Mouse (Mus musculus): Measurements from ENCODE around the gene Sema5b.

Sema5b gene

DNA sequence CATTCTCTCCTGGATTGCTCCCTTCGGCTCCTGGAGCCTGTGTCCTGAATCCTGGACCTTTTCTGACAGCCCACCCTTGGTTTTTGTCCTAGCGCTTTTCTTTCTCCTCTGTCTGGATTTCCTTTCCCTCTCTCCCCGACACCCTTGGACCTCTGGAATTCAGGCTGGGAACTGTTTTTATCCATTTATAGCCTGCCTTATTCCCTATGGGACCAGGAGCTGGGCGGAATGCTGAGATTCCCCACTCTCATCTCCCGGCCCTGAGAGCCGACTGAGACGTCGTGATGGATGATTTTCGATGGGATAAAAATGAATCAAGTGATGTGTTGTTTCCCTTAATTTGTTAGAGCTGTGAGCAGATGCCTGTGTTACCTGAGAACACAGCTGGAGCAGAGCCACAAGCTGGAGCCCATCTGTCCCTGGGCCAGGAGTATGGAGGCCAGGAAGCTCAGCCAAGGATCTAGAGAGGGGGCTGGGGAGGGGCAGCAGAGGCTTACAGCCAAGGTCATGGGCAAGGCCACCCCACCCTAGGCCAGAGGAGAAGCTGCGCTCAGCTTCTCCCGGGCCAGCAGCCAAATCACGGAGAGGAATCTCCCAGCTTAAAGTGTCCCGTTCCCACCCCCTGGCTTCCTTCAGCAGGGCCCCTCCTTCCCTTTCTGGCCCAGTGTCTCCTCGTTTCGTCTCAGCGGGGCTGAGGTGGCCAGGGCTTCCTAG is 89.7 kb downstream of the Sema5b start:
- no peak for DNase-seq (ENCODE audit: low spot score)

DNA sequence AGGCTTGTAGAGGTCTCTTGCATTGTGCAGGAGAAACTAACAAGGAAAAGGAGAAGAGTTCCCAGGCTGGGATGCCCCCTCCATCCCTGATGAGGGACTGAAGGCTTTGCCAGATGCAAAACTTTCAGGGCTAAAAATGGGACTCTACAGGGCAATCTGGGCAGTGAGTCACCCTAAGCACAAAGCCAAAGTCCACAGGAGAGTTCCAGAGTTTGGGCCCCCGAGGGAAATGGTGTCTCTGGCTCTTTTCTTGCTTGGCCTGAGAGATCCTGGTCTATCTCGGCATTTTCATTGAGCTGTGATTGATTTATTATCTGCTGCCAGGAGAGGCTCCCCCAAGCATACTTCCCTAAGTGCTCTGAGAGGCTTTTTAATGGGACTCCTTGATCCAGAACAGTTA is 92.1 kb downstream of the Sema5b start:
- DNase-seq (ENCODE audit: low spot score): peak; percentile 27

DNA sequence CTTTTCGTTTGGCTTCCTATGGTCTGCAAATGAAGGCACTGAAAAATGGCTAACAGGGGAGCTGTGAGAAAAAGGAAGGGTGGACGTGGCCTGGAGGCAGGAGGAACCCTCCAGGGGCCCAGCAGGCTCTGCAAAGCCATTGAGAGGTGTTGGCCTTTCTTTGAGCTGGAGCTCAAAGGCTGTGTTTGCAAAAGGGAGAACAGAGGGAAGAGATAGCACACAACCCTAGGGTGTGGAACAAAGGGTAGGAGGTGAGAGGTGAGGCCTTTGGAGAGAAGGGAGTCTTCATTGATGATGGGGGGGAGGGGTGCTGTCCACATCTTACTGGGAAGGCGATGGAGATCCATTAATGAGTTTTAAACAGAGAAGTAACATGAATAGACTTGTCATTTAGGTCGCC is 94.0 kb downstream of the Sema5b start:
- DNase-seq (ENCODE audit: low spot score): no peak

DNA sequence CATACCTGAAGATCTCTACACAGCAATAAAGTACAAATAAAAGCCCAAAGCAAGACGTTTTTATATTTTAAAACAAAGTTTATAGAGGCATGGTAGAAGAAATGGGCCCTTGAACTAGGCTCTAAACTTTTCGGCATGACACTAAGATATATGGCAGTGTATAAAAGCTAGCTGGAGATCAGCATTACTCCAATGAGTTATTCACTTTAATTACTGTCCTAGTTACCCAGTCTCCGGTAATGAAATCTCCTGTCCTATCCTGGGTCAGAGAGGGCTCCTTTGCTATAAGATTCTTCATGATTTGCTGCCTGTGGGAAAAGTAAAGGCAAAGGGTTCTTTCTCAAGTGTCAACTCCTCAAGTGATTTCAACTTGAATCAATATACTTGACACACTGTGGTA is 98.6 kb downstream of the Sema5b start:
- DNase-seq (ENCODE audit: low spot score): no peak

DNA sequence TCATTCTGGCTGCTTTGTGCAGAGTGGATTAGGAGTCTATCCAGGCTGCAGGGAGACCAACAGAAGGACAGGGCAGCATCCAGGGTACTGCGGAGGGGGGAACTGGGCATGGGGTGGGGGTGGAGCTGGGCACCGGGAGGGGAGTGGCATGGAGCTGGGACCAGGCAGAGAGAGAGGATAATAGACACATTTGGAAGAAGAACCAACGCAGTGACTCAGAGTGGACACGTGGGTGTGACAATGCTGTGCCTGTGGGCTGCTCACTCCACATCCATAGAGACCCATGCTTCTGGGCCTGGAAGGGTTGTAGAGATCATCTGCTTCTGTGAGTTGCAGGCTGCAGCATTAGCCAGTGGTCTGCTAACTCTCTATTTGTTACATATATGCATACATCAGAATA is 107.9 kb downstream of the Sema5b start:
- no peak for DNase-seq (ENCODE audit: low spot score)

DNA sequence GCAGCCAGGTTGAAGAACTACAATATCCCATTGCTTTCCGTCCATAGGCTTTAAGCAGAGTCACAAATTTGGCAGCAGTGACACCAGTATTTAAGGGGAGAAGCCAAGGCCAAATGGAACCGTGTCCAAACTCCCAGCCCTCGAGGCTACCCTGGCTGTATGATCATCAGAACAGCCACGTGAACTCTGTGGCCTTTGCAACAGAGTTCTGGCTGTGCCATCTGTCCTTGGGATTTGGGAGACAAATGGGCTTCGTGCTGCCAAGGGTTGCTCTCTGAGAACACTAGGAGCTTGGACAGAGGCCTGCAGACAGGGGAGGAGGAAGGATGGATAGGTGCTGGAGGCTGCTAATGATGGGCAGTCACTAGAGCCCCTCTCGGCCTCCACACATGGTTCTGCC is 111.3 kb downstream of the Sema5b start:
- no peak for DNase-seq (ENCODE audit: low spot score)

DNA sequence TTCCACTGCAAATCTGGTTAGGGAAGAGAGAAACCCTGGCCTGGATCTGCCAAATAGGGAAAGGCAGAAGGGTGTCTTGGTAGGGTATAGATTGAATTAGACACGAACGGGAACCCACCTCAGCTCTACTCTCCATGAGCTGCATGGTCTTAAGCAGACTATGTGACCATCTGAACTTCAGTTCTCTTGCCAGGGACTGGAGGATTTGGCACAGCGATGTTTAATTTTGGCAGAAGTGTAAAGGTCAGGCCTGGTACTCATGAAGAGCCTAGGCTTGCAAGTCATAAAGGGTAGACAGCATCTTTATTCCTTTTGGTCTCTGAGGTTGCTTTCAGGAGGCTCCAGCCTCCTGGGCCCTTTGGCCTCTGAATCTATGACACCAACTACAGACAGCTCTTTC is 111.8 kb downstream of the Sema5b start:
- no peak for DNase-seq (ENCODE audit: low spot score)

DNA sequence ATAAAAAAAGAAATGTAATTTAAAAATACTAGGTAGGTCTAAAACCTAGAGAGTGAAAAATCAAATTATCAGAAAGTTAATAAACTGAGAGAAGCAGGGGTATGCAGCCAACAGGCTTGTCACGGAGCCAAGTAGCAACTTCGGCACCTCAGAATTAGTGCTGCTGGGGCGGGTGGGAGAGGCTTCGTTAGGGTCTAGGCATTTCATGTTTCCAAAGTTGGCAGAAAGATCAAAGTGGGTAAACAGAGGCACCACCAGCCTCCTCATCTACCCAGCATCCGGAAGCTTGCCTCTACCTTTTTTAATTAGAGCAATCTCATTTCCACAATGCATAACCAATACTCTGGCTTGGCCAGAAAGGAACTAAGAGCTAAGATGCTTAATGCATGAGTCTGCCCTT is 113.0 kb downstream of the Sema5b start:
- DNase-seq (ENCODE audit: low spot score): no peak

DNA sequence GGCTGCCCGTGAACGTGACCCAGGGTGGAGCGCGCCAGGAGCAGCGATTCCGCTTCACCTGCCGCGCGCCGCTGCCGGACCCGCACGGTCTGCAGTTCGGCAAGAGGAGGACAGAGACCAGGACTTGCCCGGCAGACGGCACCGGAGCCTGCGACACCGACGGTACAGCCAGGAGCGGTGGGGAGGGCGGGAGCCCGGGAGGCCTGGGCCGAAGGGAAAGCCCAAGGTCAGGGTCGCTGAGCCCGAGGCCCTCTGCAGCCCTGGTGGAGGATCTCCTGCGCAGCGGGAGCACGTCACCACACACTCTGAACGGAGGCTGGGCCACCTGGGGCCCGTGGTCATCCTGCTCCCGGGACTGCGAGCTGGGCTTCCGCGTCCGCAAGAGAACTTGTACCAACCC is 119.3 kb downstream of the Sema5b start:
- DNase-seq (ENCODE audit: low spot score): no peak

DNA sequence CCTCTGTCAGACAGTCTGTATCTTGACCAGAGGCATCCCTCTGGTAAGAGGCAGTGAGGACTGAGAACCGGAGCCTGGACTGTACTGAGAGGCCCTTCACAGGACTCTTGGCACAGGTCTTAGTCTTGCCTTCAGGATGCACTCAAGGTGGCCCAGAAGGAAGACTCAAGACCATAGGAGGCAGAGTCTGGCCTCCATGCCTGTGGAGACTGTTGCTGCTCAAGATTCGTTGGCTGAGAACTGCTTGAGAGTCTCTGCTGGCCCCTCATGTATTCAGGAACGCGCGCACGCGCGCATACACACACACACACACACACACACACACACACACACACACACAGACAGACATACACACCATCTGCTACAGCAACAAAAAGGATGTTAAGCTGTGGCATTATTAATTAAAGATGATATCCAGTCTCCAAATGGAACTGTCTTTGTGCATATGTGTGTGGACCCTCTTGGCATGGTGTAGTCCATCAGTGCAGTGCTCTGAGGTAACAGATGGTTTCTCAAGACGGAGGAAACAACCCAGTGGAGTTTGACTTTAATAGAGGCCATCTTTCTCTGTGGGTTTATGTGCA is 123.0 kb downstream of the Sema5b start:
- no peak for DNase-seq (ENCODE audit: low spot score)

DNA sequence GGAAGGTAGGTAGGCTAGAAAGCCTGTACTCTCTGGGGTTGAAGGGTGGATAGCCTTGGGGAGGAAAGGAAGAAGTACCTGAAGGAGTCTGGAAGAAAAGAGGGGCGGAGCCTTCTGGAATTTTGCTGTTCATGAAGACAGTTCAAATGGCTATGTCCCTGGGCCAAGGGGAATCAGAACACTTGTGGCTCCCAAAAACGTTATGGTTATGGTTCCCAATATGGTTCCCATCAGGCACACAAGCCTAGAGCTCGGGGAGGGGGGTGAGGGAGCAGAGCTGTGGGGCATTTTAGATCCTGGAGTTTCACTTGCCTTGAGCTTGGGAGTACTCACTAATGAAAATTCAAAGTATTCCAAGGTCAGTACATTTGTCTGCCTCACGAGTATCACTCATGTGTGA is 123.9 kb downstream of the Sema5b start:
- DNase-seq (ENCODE audit: low spot score): no peak

DNA sequence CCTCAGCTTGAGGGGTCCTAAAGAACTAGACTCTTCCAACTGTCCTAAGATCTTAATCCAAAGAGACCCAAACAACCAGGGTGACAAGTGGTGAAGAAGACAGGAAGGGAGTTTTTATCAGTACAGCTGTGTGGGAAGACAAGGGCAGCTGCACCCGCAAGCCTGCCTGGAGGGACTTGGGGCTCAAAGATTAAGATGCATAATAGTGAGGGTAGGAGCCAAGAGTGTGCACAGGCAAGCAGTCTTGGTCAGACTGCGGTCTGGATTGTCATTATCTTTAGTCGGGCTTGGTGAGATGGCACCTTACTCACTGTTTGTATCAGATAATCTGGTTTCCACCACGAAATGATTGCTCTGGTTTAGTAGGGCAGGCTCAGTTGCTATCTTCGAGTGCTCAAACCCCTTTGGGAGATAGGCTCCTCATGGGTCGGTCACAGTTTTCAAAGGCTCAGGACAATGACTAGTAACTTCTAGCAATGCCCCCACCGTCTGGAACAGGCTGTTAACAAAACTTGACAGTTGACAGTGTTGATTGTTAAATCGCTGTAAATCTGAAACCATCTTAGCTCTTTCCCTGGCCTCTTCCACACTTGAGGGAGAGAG is 136.7 kb downstream of the Sema5b start:
- no peak for DNase-seq (ENCODE audit: low spot score)

DNA sequence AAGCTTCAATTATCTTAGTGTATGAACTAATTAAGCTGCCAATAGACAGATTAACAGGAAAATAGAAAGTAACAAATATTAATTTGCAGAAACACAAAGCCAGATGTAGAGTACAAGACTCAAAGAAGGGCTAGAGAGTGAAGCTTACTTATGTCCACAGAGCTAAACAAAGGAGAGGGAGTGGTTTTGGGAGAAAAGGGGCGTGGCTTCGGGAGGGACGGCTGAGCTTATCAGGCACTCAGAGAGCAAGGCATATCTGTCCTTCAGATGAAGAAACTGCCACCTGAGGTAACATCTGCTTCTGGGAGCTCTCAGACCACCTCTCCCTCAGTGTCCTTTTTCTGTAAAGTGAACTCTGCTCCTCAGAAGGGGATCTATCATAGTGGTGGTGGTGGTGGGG is 137.5 kb downstream of the Sema5b start:
- no peak for DNase-seq (ENCODE audit: low spot score)

DNA sequence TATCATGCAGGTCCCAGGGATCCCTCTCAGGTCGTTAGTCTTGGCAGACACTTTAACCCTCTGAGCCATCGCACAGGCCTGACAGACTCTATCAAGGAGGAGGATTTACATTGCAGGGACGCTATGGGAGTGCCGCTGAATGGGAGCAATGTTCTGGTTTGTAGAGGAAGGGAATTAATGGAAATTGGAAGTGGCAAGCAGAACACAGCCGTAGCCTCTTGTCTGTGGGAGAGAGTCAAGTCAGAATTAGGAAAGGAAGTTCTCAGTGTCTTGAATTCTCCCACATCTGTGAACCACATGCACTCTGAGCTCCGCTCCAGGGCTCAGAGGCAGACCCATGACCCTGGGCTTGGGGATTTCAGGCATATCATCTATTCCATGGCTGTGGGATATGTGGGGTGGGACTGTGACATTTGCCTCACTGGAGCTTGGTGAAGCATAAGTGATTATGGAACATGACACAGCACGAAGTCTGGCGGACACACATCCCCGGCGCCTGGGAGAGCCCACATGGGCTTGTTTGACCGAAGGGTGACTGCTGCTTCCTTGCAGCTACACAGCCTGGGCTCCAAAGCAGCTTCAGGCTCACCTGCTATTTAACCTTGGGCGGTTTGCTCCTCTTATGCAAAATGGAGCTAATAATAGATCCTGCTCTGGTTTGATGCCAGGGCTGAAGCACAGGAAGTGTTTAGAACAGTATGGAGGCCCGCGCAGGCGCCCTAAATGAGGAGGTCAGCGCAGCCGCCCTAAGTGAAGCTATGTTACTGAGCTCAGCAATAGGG is 140.6 kb downstream of the Sema5b start:
- DNase-seq (ENCODE audit: low spot score): peak; percentile 72

DNA sequence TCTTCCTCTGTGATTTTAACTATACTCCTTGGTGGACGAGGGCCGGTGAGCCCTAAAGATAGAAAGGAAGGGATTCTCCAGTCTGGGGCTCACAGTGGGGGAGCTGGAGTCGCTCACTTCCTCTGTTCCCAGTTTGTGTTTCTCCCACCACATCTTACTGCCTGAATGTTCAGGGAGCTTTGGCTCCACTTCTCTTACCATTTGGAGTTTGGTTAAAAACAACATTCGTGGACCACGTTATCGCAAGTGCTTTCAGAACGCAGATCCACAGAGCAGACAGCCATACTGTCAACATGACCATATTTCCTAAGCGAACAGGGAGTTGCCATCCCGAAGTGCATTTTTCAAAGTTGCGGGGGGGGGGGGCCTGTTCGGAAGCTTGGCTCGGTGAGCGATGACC is 144.1 kb downstream of the Sema5b start:
- DNase-seq (ENCODE audit: low spot score): no peak

DNA sequence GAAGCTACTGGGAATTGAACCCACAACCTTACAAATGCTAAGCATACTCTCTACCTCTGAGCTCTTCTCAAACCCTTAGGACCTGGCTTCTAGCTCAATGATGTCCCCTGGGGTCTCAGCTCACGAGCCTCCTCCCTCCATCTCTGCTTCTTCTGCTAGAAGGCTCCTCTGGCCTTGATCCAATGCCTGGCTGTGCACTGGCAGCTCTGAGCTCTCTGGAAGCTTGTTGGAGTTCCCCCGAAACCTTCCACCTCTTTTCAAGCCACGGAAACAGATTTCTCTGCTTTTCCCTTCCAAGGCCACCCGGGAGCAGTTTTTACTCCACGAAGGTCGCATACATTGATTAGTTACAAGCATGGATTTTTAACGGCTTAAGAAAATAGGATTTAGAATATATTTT is 145.5 kb downstream of the Sema5b start:
- peak; percentile 11 for DNase-seq (ENCODE audit: low spot score)

DNA sequence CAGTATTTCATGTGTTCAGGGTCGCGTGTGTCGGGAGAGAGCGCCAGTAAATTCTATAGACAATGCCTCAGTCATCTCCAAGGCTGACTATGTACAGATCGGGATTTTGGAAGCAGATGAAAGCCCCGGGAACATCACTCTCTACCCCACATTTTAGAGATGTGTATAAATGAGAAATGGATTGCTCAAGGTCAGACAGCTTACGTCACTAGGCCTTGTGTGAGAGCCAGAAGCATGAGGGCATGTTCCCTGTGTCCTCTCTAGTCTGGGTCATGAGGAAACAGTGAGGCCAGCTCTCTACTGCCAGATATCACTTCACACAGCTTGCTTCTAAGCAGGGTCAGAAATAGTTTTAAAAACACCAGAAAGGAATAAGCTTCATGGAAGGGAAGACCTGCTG is 150.7 kb downstream of the Sema5b start:
- DNase-seq (ENCODE audit: low spot score): no peak

DNA sequence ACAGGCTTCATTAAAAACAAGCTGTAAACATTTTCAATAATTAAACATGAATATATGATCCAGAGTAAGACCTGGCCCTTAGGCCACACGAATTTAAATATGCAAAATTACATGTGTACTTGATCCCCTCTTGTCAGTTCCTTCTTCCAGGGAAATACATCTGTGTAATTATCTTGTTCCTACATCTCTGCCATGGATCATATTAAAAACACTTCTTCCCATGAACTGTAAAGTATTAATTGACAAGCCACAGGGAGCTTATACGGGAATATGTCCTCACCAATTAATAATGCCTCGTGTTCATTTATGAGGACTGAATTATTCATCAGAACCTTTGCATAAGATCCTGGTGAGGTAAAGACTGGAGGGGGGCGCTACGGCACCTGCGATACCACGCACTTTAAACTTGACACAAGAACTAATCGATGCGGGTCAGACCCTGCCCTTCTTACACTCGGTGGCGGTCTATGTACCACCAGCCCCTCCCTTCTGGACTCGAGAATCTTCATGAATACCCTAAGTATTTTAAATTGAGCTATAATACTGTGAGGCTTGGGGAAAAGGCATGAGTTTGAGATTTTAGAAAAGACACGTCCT is 153.4 kb downstream of the Sema5b start:
- no peak for DNase-seq (ENCODE audit: low spot score)

DNA sequence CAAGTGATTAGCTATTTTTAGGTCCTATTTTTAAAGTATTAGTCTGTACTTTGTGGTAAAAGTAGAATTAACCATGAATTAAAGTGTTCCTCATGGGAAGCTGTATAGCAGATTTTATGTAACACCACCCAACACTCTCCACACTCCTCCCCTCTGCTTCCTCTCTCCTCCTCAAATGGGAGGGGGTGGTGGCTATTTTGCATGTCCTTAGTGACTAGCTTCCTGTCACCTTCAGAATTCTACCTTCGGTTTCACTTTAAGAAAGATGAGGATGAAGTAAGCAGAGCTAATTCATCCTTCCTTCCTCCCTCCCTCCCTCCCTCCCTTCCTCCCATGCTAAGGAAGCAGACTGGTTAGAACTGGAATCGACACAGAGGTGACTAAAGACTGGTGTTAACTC is 155.2 kb downstream of the Sema5b start:
- no peak for DNase-seq (ENCODE audit: low spot score)

DNA sequence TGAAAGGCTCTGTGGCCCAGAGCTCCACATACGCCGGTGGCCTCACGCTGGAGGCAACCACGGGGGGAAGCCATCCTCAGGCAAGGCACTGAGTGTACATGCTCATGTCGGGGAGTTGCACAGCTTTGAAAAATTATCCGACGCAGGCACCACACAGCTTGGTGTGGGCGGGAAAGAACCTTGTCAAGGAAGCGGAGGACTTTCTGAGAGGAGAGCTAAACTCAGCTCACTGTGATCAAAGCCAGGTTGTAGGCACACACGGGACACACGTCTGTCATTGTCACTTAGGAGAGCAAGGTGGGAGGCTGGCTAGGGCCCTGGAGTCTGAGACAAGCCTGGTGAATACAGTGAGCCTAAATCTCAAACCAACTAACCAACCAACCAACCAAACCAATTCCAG is 160.9 kb downstream of the Sema5b start:
- DNase-seq (ENCODE audit: low spot score): no peak

DNA sequence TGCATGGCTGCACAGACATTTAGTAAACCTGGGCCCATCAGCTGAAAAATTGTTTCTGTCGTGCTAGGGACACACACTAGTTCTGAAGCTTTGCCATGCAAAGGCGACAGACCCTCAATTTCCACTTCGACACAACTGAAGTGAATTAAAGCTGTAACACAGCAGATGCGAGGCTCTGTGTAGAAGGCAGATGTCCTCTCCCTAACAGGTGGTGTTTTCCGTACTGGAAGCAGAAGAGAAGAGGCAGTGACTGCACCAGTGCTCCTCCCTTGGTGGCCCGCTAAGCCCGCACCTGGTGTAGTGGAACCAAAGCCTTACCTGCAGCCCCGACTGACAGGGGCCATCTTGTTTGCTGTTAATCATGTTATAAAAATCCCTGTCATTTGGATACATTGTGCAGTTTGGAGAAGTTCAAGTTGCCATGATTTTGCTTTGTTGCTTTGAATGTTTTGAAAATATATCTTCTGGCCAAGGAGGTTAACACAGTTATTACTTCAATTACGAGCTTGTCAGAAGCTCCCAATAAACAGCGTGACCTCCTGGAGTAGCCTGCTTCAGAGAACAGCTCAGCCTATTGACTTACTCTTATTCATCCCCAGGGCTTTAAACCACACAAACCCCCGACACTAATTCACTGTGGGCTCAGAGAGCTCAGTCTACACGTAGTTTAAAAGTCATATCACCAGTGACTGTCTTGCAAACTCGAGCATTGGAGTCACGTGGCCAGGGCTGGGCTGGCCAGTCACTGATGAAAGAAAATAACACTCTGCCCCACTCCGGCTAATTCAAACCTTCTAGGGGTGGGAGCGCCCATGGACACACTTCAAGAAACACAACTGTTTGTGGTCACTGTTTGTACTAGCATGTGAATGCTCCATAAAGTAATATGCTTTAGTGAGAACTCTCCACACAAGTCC is 163.1 kb downstream of the Sema5b start:
- DNase-seq (ENCODE audit: low spot score): no peak

DNA sequence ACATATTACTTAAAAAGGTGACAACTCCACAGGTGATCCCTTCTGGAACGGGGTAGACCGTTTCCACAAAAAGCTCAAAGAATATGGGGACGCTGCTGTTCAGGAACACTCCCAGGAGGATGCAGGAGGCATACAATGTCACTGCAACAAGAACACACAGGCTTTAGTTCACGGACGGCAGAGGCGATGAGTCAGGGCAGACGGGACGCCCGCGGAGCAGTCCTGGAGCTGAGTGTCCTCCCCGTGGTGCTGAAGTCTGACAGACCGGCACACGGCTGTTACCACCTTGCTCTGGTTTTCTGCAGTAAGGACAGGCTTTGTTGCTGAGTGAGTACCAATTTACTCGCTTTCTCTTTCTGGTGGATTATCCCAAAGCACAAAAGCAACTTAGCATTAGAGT is 163.9 kb downstream of the Sema5b start:
- no peak for DNase-seq (ENCODE audit: low spot score)

Data from MN1 (cell line).